Mouse (Mus musculus): ENCODE measurements around the gene Rwdd4a.
A peak's percentile ranks its signal among the peaks of the same experiment; 100 is the strongest.

Rwdd4a gene

GRCm38 (mm10) chr8:47533344-47534125 is at the start of gene Rwdd4a, which contains the start of gene Trappc11:
Gene Rwdd4a, plus strand, starts transcription at chr8:47533664.
Gene Trappc11, minus strand, starts transcription at chr8:47533470.
- DNase-seq: peak; percentile 98

GRCm38 (mm10) chr8:47487231-47487630 is 46.2 kb upstream of the Rwdd4a start:
- DNase-seq: no peak

- DNase-seq: no peak
Measured at GRCm38 (mm10) chr8:47493106-47493505, 40.4 kb upstream of the Rwdd4a start.

GRCm38 (mm10) chr8:47494602-47495153 is 38.8 kb upstream of the Rwdd4a start:
- DNase-seq: no peak

GRCm38 (mm10) chr8:47495428-47495827 is 38.0 kb upstream of the Rwdd4a start:
- no peak for DNase-seq

- no peak for DNase-seq
Measured at GRCm38 (mm10) chr8:47501994-47502393, 31.5 kb upstream of the Rwdd4a start.

GRCm38 (mm10) chr8:47502546-47502945 is 30.9 kb upstream of the Rwdd4a start:
- DNase-seq: no peak

GRCm38 (mm10) chr8:47505431-47505830 is 28.0 kb upstream of the Rwdd4a start:
- DNase-seq: no peak

GRCm38 (mm10) chr8:47510930-47511329 is 22.5 kb upstream of the Rwdd4a start:
- no peak for DNase-seq

- no peak for DNase-seq
Measured at GRCm38 (mm10) chr8:47513601-47514000, 19.9 kb upstream of the Rwdd4a start.

- DNase-seq: no peak
Measured at GRCm38 (mm10) chr8:47528094-47528493, 5.4 kb upstream of the Rwdd4a start.

GRCm38 (mm10) chr8:47538323-47538722 is 4.9 kb downstream of the Rwdd4a start:
- DNase-seq: no peak

GRCm38 (mm10) chr8:47542746-47543145 is 9.3 kb downstream of the Rwdd4a start:
- DNase-seq: no peak

- DNase-seq: no peak
Measured at GRCm38 (mm10) chr8:47544094-47544493, 10.6 kb downstream of the Rwdd4a start.

- DNase-seq: no peak
Measured at GRCm38 (mm10) chr8:47547102-47547501, 13.6 kb downstream of the Rwdd4a start.

GRCm38 (mm10) chr8:47553613-47554012 is 20.1 kb downstream of the Rwdd4a start:
- peak; percentile 6 to 16 for DNase-seq

GRCm38 (mm10) chr8:47556446-47556845 is 23.0 kb downstream of the Rwdd4a start:
- no peak for DNase-seq

- DNase-seq: no peak
Measured at GRCm38 (mm10) chr8:47558274-47558673, 24.8 kb downstream of the Rwdd4a start.

GRCm38 (mm10) chr8:47560801-47561200 is 27.3 kb downstream of the Rwdd4a start:
- DNase-seq: no peak

- no peak for DNase-seq
Measured at GRCm38 (mm10) chr8:47566551-47566950, 33.1 kb downstream of the Rwdd4a start.

- no peak for DNase-seq
Measured at GRCm38 (mm10) chr8:47568098-47568497, 34.6 kb downstream of the Rwdd4a start.

GRCm38 (mm10) chr8:47570161-47570560 is 36.7 kb downstream of the Rwdd4a start:
- DNase-seq: peak; percentile 85 to 87

GRCm38 (mm10) chr8:47573482-47573881 is 40.0 kb downstream of the Rwdd4a start:
- no peak for DNase-seq

- no peak for DNase-seq
Measured at GRCm38 (mm10) chr8:47581454-47581853, 48.0 kb downstream of the Rwdd4a start.
